Mouse (Mus musculus): ENCODE results near the gene Rap2b.

DNA sequence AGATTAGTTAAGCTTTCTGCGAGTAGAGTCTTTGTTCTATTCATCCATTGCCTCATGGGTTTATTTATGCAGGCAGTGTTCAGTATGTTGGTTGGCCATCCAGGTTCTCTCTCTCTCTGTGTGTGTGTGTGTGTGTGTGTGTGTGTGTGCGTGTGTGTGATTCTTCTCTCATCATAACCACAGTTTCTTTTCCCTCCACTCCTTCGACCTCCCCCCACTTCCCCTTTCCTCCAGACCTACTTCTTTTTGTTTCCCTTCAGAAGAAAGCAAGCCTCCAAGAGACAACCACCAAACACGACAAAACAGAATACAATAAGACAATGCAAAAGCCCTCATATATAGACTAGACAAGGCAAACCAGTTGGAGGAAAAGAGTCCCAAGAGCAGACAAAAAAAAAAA lies 45.5 kb downstream of the Rap2b start:
- no peak for TF ChIP-seq CTCF (IDR thresholded peaks at IDR 0.05; ENCODE audit: control insufficient read depth, insufficient read depth, insufficient replicate concordance, low read depth, low read length)
- no peak for TF ChIP-seq POLR2A (IDR thresholded peaks at IDR 0.05; ENCODE audit: control insufficient read depth, low read depth, low read length)

Measured in testis, adult 2 months (tissue).